Mouse (Mus musculus) intestine, embryonic 14.5 days (tissue): Measurements from ENCODE around the gene Cd47. TPM values are rescaled to one million over a fixed set of nuclear protein-coding genes. Genes with fewer than 3 reads are reported as not detected.

Source experiments
- ATAC-seq: fragments of 200-750 bp; cut with Nextera tagmentation; replicated peaks from 2 replicates; pipeline ENCODE4 v1.8.0; 2017; ENCODE audit warnings: low read depth, moderate number of reproducible peaks, moderate TSS enrichment, moderate library complexity; ENCODE audit not compliant: low FRiP score, low TSS enrichment
- DNase-seq: peaks from one replicate; pipeline ENCODE4 v3.0.0-alpha.2; 2018; ENCODE audit warnings: low spot score
- H3K27ac ChIP-seq: fragments of 300-500 bp; sonication (generic); 2 replicates; pipeline ENCODE4 v1.5.1; 2014; ENCODE audit warnings: low read depth, mild to moderate bottlenecking, control low read depth
- H3K27me3 ChIP-seq: fragments of 300-500 bp; sonication (generic); replicated peaks from 2 replicates; pipeline ENCODE4 v1.6.1; 2014; ENCODE audit warnings: low read length, control low read depth; ENCODE audit not compliant: control insufficient read depth, insufficient read depth
- H3K36me3 ChIP-seq: fragments of 300-500 bp; sonication (generic); 2 replicates; pipeline ENCODE4 v1.6.1; 2014; ENCODE audit warnings: low read length, control low read depth; ENCODE audit not compliant: control insufficient read depth, insufficient read depth
- H3K4me1 ChIP-seq: fragments of 300-500 bp; sonication (generic); replicated peaks from 2 replicates; pipeline ENCODE4 v1.6.1; 2014; ENCODE audit warnings: low read length, control low read depth, mixed read lengths; ENCODE audit not compliant: control insufficient read depth, insufficient read depth
- H3K4me2 ChIP-seq: fragments of 300-500 bp; sonication (generic); 2 replicates; pipeline ENCODE4 v1.6.1; 2014; ENCODE audit warnings: low read length
- H3K4me3 ChIP-seq: fragments of 300-500 bp; sonication (generic); 2 replicates; pipeline ENCODE4 v1.5.1; 2014; ENCODE audit warnings: low read depth, low read length, control low read depth, mixed read lengths
- H3K9ac ChIP-seq: fragments of 300-500 bp; sonication (generic); 2 replicates; pipeline ENCODE4 v1.6.1; 2014; ENCODE audit warnings: mild to moderate bottlenecking, low read length
- H3K9me3 ChIP-seq: fragments of 300-500 bp; sonication (generic); 2 replicates; pipeline ENCODE4 v1.6.1; 2016; ENCODE audit warnings: low read length, control low read depth; ENCODE audit not compliant: control insufficient read depth
- WGBS: fragments of 180-500 bp; shearing (Covaris S2); extraction: QIAGEN DNeasy Blood & Tissue Kit; methylation state at CpG from one replicate; pipeline ENCODE4 v1.1.7; 2014; 5-methylcytosine and 5-hydroxymethylcytosine counted together
- polyA plus RNA-seq: library from polyadenylated mRNA; unstranded; fragments of >200 nt; fragmentation: Nextera tagmentation; extraction: Ambion mirVana; gene quantifications from 2 replicates; pipeline ENCODE4 v1.2.1, GENCODE M21; 2014

Gene Cd47
- polyA plus RNA-seq, 1 experiment from 2014 or later: 74.7 TPM

- Histone ChIP-seq H3K27ac (no peak overlapping the region), H3K9me3 (no peaks in the 10 kb centered on the region), H3K4me3 (no peak overlapping the region), H3K36me3 (no peaks in the 10 kb centered on the region), H3K4me2 (no peak overlapping the region), H3K9ac (no peak overlapping the region), H3K27me3 (no peaks in the 10 kb centered on the region), H3K4me1 (no peaks in the 10 kb centered on the region)
- DNase-seq (no peak), ATAC-seq (no peak)
- WGBS: 86% methylated on average over 6 of the region's 6 CpGs
These were observed 36.4 kb downstream of the Cd47 start for GRCm38 (mm10) chr16:49836634-49837164.

- Histone ChIP-seq H3K27ac (no peak overlapping the region), H3K27me3 (no peaks in the 10 kb centered on the region), H3K4me2 (no peak overlapping the region), H3K36me3 (no peaks in the 10 kb centered on the region), H3K9me3 (no peaks in the 10 kb centered on the region), H3K4me3 (no peak overlapping the region), H3K9ac (no peak overlapping the region), H3K4me1 (no peaks in the 10 kb centered on the region)
- ATAC-seq: no peak
- WGBS: 90% methylated on average over 6 of the region's 6 CpGs
- DNase-seq: no peak
These were observed 38.6 kb downstream of the Cd47 start for GRCm38 (mm10) chr16:49838923-49839322.

GRCm38 (mm10) chr16:49839681-49840535 is 39.6 kb downstream of the Cd47 start:
- WGBS: 51% methylated on average over 15 of the region's 15 CpGs
- no peaks in the 10 kb centered on the region for H3K36me3 ChIP-seq
- no peaks in the 10 kb centered on the region for H3K4me1 ChIP-seq
- H3K4me3 ChIP-seq: no peak overlapping the region
- no peak overlapping the region for H3K9ac ChIP-seq
- no peaks in the 10 kb centered on the region for H3K27me3 ChIP-seq
- no peak for DNase-seq
- no peak for ATAC-seq
- no peak overlapping the region for H3K27ac ChIP-seq
- no peaks in the 10 kb centered on the region for H3K9me3 ChIP-seq
- H3K4me2 ChIP-seq: 0 out of 2 replicates have a peak overlapping the region, but pooled peaks have one; percentile 3

GRCm38 (mm10) chr16:49843723-49844122 is 43.4 kb downstream of the Cd47 start:
- H3K4me3 ChIP-seq: no peak overlapping the region
- no peaks in the 10 kb centered on the region for H3K4me1 ChIP-seq
- ATAC-seq (no peak), DNase-seq (no peak)
- H3K27me3 ChIP-seq: no peaks in the 10 kb centered on the region
- no peaks in the 10 kb centered on the region for H3K9me3 ChIP-seq
- H3K9ac ChIP-seq: no peak overlapping the region
- no peak overlapping the region for H3K4me2 ChIP-seq
- 67% methylated on average over 1 of the region's 1 CpGs for WGBS
- H3K27ac ChIP-seq: no peak overlapping the region
- H3K36me3 ChIP-seq: no peaks in the 10 kb centered on the region

GRCm38 (mm10) chr16:49847224-49848003 is 47.1 kb downstream of the Cd47 start:
- Histone ChIP-seq H3K27ac (no peak overlapping the region), H3K4me1 (no peaks in the 10 kb centered on the region), H3K27me3 (no peaks in the 10 kb centered on the region), H3K9me3 (no peaks in the 10 kb centered on the region), H3K4me3 (no peak overlapping the region), H3K9ac (no peak overlapping the region), H3K36me3 (no peaks in the 10 kb centered on the region), H3K4me2 (no peak overlapping the region)
- DNase-seq (no peak), ATAC-seq (no peak)
- 78% methylated on average over 5 of the region's 5 CpGs for WGBS

DNA sequence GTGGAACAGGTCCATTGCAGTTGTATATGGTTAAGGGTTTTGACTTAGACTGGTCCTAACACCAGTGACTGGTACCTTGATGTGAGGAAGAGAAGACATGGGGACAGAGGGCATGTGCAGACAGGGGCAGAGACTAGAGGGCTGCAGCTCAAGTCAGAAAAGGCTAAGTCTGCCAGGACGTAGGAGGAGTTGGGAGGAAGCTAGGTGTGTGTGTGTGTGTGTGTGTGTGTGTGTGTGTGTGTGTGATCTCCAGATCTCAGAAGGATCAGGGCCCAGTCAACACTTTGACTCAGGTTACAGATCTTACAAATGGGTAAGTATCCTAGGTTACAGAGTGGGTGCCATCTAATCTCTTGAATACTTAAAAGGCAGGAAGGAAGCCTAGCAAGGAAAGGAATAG is 48.3 kb downstream of the Cd47 start:
- H3K4me1 ChIP-seq: no peaks in the 10 kb centered on the region
- no peaks in the 10 kb centered on the region for H3K36me3 ChIP-seq
- DNase-seq (no peak), ATAC-seq (no peak)
- H3K27ac ChIP-seq: no peak overlapping the region
- H3K9ac ChIP-seq: no peak overlapping the region
- WGBS: 63% methylated on average over 1 of the region's 1 CpGs
- H3K27me3 ChIP-seq: no peaks in the 10 kb centered on the region
- H3K4me3 ChIP-seq: no peak overlapping the region
- H3K4me2 ChIP-seq: no peak overlapping the region
- no peaks in the 10 kb centered on the region for H3K9me3 ChIP-seq

GRCm38 (mm10) chr16:49852940-49853339 is 52.6 kb downstream of the Cd47 start:
- H3K4me3 ChIP-seq: no peak overlapping the region
- H3K9me3 ChIP-seq: no peaks in the 10 kb centered on the region
- H3K9ac ChIP-seq: no peak overlapping the region
- H3K36me3 ChIP-seq: no peaks in the 10 kb centered on the region
- H3K27ac ChIP-seq: no peak overlapping the region
- H3K4me2 ChIP-seq: no peak overlapping the region
- H3K27me3 ChIP-seq: no peaks in the 10 kb centered on the region
- no peak for DNase-seq
- WGBS: 87% methylated on average over 3 of the region's 3 CpGs
- ATAC-seq: no peak
- peaks cover 10% of the 10 kb centered on the region; the same call in 1 of the 2 replicates for H3K4me1 ChIP-seq

- no peak overlapping the region for H3K27ac ChIP-seq
- DNase-seq (no peak), ATAC-seq (no peak)
- H3K36me3 ChIP-seq: no peaks in the 10 kb centered on the region
- peaks cover 11% of the 10 kb centered on the region; the same call in 1 of the 2 replicates for H3K4me1 ChIP-seq
- no peak overlapping the region for H3K4me3 ChIP-seq
- H3K27me3 ChIP-seq: no peaks in the 10 kb centered on the region
- H3K4me2 ChIP-seq: no peak overlapping the region
- no peaks in the 10 kb centered on the region for H3K9me3 ChIP-seq
- 92% methylated on average over 6 of the region's 6 CpGs for WGBS
- H3K9ac ChIP-seq: no peak overlapping the region
These were observed 53.3 kb downstream of the Cd47 start for GRCm38 (mm10) chr16:49853633-49854032.
